Mouse (Mus musculus) cerebellum, adult 11 months (tissue): ENCODE measurements around the gene Arhgef28.

Experiments used
- DNase-seq: peaks from one replicate; pipeline ENCODE4 v3.0.0; 2022

Gene Arhgef28

DNA sequence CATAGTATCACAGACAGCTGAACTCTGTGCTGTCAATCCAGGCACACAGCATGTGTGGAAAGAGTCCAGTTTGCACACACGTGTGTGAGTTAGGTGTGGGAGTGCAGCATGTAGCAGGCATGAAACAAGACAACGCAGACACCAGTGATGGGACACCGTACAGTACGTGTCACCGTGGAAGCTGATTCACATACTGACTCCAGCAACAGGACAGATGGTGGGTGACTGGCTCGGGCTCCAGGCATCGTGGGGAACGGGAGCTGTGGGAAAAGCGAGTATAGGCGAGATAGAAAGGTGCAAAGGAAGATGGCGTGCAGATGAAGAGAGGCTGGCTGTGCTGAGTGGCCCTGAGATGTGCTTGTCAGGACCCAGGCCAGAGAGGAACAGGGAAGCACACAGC lies 23.9 kb downstream of the Arhgef28 start:
- no peak for DNase-seq

DNA sequence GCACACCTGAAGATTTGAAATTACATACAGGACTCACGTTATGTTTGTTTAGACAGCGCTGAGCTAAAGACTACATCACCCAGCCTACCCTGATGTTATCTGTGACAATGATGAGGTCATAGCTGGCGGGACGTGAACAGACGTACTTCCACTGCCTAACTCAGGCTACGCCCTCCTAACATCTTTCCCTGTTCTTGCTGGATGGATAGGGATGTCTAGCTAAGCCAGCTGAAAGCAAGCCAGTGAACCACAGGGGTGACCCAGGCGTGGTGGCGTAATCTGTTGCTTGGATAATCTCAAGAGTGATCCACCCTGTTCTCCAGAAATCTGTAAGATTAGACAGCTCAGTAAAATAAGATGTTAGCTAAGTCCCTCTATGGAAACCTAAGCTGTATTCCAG lies 25.6 kb downstream of the Arhgef28 start:
- DNase-seq: no peak

DNA sequence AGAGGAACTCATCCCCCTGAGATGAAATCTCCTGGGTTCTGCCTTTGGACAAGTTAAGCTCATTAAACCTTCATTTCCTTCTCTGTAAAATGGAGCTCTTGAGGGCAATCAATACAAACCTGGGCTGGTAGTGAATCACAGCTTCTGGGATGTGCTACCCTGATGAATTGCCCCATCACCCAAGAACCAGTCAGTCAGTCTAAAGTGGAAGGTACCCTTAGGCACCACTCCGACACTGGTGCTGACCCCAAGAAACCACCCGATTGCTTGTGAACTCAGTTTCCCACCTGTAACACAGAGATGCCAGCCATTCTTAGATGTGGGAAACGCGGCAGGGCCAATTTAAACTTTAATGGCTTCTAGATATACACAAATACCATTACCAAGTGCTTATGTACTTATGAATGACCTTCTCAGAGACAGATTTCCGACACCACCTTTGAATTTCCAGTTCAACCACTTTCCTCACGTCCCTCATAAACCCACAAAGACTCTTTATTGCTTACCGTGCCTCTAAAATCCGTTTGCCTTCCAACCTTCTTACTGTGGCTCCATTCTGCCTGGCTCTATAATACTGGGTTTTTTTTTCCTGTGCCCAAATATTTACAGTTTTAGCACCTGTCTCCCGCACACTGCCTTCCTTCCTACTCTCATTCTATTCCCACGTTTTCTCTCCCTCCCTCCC lies 30.8 kb downstream of the Arhgef28 start:
- no peak for DNase-seq

DNA sequence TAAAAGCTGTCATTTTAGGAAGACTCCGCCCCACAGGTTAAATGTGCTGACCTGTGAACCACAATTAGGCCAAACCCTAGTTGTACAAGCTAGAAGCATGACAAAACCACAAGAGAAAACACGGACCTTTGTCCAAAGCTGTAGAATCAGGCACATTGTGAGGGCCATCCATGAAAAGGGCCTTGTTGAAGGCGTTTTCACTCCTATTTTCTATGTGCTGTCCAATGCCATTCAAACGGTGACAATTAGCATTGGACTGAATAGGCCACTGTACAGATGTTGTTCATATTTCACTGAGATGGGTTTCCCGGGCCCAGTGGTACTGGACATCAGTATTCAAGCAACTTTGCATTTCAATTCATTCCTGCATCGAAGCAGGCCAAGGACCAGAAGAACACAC lies 33.2 kb downstream of the Arhgef28 start:
- DNase-seq: no peak

DNA sequence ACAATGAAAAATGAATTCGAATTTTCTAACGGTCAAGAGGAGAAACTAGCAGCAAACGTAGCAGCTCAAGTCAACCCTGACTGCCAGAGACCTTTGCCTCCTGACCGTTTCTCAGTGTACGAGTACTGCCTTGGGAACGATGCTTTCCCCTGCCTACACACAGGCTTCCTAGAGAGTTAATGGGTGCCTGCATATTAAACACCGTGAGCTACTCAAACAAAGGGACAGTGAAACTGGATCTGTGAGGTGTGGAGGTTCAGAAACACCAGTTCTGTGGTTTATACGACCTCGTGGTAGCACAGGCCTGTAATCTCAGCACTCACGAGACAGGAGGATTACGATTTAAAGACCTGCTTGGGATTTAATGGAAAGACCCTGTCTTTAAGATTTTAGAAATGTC lies 33.9 kb downstream of the Arhgef28 start:
- no peak for DNase-seq

DNA sequence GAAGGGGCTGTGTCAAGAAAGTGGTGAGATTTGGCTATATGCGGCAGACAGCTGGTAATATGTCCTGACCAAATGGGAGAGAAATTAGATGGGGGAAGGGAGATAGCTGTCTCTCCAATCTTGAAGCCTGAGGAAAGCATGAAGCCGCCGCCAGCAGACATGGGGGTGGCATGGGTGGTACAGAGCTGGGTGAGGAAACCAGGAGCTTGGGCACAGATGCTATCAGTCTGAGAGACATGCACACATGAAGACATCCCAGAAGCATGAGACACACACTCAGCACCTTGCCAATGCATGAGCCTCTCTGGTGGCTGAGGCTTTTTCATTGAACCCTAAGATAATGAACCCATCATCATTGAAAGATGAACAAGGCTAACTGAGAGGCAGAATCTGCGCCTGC lies 34.5 kb downstream of the Arhgef28 start:
- no peak for DNase-seq

DNA sequence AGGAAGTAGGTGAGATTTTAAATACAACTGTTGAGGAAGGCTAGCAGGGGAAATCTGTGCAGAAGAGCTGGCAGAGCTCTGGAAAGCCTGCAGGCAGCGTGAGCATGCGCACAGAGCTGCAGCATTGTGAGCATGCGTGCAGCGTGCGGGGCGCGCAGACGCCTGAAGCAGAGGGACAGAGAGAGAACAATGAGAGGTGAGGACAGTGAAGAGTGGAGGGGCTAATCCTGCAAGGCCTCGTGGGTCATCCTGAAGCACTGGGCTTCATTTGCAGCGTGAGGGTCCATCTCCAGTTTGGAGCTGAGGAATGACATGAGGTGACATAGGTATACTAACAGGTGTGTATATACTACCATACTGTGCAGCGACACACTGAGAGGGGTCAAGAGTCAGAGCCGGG lies 35.0 kb downstream of the Arhgef28 start:
- peak; percentile 5 for DNase-seq

DNA sequence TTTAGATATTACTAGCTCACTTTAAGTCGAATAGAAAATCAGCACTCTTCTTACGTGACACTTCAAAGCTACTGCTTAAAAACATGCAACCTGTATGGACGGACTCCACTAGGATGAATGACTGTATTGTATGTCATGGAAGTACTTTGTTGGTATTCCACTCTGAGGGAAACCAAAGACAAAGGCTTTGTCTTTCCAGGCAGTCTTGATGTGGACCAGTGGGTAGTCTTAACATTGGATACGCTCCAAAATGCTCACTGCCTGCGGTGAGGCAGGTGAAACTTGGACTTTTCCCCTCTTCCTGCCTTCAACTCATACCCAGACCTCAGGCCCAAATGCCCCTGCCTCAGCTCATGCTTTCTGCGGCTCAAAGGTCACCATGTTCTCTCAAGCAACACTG lies 41.4 kb downstream of the Arhgef28 start:
- no peak for DNase-seq

DNA sequence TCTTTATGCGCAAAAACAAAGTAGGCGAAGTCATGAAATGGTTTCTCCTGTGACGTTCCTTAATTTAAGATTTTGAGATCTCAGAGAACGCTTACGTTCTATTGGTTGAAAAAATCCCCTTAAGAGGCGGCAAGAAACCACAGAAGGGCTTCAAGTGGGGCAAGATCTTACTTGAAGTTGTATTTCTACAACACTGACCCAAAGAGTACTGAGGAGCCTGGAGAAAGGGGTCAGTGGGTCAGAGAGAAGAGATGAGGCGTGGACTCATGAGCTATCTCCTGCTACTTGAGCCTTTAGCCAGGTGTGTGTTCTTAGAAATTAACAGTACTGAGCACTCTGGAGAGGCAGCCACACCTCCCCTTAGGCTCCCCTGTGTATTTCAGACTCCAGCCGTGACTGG lies 44.7 kb downstream of the Arhgef28 start:
- no peak for DNase-seq

DNA sequence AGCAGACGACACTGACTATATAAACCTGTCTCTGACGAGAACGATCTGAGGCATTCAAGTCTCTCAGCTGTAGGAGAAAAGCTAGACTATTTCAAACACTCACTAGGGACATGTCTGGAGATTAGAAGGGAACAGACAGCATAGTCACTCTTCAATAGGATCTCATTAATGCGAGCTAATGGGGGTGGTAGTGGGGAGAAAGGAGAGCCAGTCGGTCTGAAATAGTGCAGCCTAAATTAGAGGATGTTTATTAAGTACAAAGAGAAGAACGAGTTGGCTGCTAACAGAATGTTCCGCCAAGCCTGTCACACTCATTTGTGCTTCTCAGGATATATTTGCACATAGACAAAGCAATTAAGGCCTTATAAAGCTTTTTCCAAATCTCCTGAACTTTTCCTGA lies 49.6 kb downstream of the Arhgef28 start:
- no peak for DNase-seq

DNA sequence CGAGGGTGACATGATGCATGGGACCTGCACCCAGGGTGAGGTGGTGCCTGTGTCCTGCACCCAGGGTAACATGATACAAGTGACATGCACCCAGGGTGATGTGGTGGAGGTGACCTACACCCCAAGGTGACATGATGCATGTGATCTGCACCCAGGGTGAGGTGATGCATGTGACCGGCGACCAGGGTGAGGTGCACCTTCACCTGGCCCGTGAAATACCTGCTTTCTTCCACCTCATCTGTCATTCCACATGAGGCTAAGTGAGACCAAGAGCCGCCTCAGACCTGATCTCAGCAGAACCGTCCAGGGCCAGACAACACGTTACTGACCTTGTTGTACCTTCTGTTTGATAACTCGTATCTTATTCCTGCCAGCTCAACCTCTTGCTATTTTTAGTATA lies 53.5 kb downstream of the Arhgef28 start:
- DNase-seq: no peak

DNA sequence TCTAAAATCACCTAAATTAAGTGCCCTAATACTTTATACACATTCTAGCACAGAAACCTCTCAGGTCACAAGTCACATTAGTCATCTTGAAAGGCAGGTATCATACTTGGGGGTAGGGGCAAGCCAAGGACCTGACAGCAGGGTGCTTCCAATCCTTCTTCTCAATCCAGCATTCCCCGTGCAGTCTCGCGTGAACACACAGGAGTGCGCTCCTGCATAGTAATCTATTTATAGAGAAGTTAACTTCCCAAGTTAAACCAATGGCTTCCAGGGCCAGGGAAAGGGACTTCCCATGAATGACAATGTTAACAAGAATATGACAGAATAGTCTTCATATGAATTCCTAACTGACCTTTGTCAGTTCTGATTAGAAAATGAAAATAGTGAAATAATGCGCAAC lies 58.7 kb downstream of the Arhgef28 start:
- no peak for DNase-seq

DNA sequence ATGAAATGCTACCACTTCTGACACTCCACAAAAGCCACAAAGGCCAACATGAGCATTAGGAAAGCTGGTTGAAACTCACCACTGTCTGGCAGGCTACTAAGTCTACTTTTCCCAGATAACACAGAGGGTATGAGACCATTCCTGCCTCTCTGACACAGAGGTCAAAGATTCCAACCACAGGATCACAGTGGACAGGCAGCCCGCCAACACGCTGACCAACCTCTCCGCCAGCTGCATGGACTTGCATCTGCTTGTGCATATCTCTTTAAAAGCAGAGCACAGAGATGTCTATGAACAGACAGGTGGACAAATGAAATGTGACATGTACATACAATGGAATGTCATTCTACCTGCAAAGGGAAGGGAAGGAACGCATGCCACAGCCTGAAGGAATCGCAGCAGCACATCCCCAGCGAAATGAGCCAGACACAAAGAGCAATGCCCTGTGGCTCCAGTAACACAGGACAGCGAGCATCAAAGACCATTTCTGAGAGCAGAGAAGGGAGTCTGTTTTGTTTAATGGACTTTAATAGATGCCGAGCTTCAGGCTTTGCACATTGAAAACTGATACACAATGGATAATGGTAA lies 59.6 kb downstream of the Arhgef28 start:
- DNase-seq: no peak

DNA sequence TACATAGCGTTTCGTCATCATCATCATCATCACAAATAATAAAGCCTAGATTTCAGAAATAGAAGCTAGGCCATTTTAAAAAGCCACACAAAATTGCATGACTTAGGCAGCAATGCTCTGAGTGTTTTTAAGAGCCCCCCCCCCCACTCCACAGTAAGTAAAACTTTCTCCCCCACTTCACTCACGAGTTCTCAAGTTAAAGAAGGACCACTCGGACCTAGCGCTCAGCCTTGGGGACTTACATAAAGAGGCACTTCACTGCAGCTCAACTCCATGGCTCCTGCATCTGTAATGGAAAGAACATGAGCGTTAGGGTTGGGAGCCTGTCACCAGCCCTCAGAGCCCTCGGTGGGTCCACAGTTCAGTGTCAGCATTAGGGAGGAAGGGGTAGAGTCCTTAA lies 60.9 kb downstream of the Arhgef28 start:
- DNase-seq: no peak

DNA sequence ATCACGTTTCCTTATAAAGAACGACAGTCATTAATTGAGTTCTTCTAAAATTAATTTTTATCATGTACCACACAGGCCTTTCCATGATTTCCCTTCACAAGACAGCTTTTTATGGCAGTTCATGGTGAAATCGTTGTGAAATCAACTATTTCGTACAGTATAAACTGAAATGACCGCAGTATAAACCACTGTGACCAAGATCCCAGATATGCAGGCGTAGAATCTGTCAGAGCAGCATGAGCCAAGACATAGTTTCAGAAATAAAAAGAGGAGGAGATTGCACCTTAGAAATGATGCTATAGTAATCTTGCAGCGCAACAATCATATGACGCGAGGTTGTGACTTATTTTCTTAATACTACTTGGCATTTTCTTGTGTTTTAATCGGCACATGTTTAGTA lies 63.2 kb downstream of the Arhgef28 start:
- DNase-seq: no peak

DNA sequence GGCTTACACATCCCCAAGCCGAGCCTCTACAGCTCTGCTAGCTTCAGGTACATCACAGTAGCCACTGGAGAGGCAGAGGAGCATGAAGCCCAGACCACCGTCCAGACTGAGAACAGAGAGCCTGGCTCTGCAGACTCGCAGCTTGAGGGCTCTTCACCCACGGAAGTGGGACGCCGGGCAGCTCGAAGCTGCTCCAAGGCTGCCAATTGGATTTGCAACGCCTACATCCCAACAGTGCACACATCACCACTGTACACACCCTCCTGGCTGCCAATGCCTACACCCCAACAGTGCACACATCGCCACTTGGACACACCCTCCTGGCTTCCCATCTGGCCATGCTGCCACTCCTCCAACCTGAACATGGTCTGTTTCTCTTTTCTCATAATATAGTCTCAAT lies 65.6 kb downstream of the Arhgef28 start:
- DNase-seq: no peak

DNA sequence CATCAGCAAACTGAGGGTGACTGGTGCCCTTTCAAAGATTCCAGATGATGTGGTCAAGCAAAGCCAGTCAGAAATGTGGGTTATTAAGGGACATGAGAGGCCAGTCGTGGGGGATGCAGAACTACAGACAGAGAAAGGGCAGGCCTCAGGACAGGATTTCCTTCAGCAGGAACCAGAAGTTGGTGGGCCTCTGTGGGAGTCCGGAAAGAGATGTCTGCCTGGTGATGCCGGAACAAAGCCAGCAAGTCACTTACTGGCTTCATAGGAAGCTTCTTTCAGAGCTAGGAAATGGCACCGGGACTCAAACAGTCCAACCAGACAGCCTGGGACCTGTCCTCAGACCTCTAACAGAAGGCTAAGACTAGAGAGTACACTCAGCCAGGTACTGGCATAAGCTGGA lies 67.5 kb downstream of the Arhgef28 start:
- no peak for DNase-seq

DNA sequence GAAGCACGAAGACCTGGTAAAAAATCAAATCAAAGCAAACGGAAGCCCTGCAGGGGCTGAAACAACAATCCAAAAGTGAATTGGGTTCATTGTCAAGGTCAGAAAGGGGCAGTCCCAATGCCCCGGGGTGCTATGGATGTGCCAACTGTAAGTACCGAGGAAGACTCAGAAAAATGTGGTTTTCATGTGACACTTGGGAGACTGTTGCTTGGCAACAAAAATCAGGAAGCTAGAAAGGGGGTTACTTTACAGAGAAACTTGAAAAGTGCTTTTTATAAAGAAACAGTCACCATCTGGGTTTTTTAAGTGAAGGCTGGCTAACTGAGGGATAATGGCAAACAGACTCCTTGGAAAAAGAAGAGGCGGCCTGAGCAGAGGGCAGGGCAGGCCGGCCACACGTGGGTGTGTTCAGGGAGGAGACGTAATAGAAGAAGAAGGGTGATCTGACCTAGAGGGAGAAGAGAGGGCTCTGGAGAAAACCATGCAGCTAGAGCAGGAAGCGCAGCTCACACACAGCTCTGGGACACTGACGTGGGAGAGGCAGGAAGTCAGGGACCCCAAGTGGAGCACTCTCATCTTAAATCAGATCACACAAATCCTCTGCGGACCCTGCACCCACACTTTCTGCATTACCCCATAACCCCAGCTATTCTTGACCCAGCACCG lies 70.2 kb downstream of the Arhgef28 start:
- DNase-seq: no peak

DNA sequence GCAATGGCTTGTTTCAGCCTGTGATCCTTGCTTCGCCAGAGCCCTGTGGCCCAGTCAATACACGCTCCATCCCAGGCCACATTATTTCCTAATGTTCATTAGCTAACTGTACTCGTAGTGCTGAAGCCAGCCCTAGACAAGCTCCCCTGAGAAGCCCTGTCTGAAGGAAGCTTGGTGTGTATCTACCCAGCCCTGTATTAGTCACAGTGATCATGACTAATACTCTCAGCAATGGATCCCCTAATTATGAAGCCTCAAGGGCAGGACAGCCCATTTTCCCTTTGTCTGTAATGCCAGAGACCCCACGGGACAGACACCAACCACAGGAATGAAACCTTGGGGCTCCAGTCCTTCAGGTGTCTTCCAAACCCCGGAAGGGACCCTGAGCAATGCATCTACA lies 73.3 kb downstream of the Arhgef28 start:
- no peak for DNase-seq

DNA sequence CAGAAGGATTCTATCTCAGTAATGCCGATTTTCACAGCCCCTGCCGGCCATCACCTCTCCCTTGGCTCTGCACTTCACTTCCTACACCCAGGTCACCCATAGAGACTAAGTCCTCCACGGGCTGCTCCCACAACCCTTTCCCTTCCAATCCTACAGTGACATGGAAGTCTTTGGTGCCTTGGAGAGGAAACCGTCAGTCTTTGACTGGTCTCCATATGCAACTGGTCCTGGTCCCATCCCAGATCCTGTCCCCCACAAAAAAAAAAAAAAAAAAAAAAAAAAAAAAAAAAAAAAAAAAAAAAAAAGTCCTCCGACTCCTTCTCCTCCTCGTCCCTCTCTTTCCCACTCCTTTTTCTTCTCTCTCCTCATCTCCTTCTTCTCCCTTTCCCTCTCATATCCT lies 74.0 kb downstream of the Arhgef28 start:
- no peak for DNase-seq

DNA sequence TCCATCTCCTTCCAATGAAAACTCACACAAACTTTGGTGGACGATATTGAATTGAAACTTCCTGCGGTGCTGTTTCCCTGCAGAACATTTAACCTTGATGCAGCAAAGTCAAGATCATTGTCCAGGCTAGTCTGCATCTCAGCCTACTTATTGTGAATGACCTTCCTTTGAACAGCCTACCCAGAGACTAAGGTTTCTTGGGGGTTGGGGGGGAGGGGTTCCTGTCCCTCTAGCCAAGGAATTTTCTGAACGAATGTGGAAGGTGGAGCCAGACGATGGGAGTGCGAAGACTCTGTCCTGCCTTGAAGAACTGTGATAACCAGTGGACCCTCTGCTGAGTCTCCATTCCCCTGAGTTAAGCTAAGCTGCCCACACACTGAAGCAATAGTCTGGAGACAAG lies 80.6 kb downstream of the Arhgef28 start:
- no peak for DNase-seq

DNA sequence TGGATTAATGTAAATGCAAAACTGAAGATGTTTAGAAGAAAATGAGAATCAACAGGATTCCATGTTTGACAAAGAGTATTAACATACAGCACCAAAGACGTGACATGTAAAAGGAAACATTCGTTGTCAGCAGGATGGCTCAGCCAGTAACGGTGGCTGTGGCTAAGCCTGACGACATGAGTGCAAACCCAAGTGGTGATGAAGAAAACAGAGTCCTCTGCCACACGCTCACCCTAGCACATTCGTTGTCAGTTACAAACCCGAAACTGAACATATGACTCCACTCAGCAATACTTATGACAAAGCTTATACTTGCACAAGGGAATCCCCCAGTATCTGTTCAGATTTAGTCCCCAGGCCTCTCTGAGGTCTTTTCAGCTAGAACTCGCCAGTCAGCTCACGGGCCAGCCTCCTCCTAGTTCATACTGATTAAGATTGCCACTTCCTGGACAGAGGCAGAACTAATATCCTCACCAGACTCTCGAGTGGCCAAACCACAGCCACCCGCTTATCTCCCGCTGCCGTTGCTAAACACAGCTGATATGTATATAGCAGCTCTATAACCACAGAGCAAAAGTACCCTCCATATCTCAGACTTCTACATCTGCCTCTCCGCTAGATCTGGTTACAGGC lies 82.0 kb downstream of the Arhgef28 start:
- DNase-seq: no peak

DNA sequence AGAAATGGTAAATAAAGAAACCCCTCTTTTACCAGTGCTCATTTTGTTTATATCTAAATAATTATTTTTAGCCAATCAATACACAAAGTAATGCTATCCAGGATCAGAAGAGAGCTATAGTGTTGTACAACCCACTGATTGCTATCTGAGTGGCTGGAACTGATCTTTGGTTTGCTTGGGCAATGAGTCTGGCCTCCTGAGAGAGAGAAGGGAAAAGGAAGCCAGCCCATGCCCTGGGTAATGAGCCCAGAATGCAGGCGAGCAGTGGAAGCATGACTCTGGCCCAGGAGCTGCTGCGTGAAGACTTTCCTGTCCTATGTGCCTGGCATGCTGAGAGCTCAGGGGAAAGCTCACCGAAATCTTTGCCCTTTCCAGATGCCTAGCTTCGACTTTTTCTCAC lies 83.5 kb downstream of the Arhgef28 start:
- DNase-seq: no peak

DNA sequence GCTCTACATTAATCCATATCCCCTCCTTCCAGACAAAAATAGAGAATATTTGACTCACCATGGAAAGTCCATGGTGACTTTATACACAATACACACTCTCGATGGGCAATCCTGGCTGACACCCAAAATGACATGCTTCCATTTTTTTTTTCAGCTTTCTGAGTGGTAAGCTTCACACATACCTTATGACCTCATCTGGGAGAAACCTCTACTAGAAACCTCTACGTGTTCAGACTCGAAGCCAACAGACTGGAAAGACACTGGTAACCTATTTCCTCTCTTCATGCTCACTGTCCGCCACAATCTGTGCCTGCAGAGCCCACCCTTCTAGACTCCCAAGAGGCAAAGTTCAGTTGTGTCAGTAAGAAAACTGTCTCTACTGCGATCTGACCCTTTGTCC lies 84.2 kb downstream of the Arhgef28 start:
- DNase-seq: no peak
